Mouse (Mus musculus) liver, embryonic 13.5 days (tissue): ENCODE results near the gene Sgms1. TPM values are rescaled to one million over a fixed set of nuclear protein-coding genes. Genes with fewer than 3 reads are reported as not detected.
"Not testable (repeated sequence)": the region's sequence is repeated elsewhere in the genome, so short reads cannot be mapped to it uniquely, and the experiment has no call there.

Experiments
- ATAC-seq: fragments of 200-750 bp; cut with Nextera tagmentation; 2 replicates; pipeline ENCODE4 v1.8.0; 2017; ENCODE audit warnings: low read depth, mild to moderate bottlenecking, moderate number of reproducible peaks, moderate library complexity
- DNase-seq: peaks from one replicate; pipeline ENCODE4 v3.0.0; 2022
- H3K27ac ChIP-seq: fragments of 300-500 bp; sonication (generic); 2 replicates; pipeline ENCODE4 v1.5.1; 2015; ENCODE audit warnings: moderate library complexity, mild to moderate bottlenecking, inconsistent platforms
- H3K27me3 ChIP-seq: fragments of 300-500 bp; sonication (generic); 2 replicates; pipeline ENCODE4 v1.6.1; 2015; ENCODE audit warnings: mild to moderate bottlenecking, inconsistent platforms
- H3K36me3 ChIP-seq: fragments of 300-500 bp; sonication (generic); 2 replicates; pipeline ENCODE4 v1.6.1; 2015; ENCODE audit warnings: mild to moderate bottlenecking, inconsistent platforms
- H3K4me1 ChIP-seq: fragments of 300-500 bp; sonication (generic); replicated peaks from 2 replicates; pipeline ENCODE4 v1.6.1; 2015; ENCODE audit warnings: inconsistent platforms
- H3K4me2 ChIP-seq: fragments of 300-500 bp; sonication (generic); 2 replicates; pipeline ENCODE4 v1.6.1; 2015; ENCODE audit warnings: inconsistent platforms, mild to moderate bottlenecking, moderate library complexity
- H3K4me3 ChIP-seq: fragments of 300-500 bp; sonication (generic); replicated peaks from 2 replicates; pipeline ENCODE4 v1.5.1; 2015; ENCODE audit warnings: mild to moderate bottlenecking, inconsistent platforms
- H3K9ac ChIP-seq: fragments of 300-500 bp; sonication (generic); 2 replicates; pipeline ENCODE4 v1.6.1; 2015; ENCODE audit warnings: mild to moderate bottlenecking, inconsistent platforms
- H3K9me3 ChIP-seq: fragments of 300-500 bp; sonication (generic); replicated peaks from 2 replicates; pipeline ENCODE4 v1.6.1; 2016; ENCODE audit warnings: inconsistent platforms
- WGBS: fragments of 180-500 bp; shearing (Covaris S2); methylation state at CpG from one replicate; pipeline ENCODE4 v1.1.7; 2015; ENCODE audit not compliant: insufficient replicate concordance; 5-methylcytosine and 5-hydroxymethylcytosine counted together
- polyA plus RNA-seq: library from polyadenylated mRNA; unstranded; fragments of >200 nt; fragmentation: Nextera tagmentation; extraction: Ambion mirVana; gene quantifications from 2 replicates; pipeline ENCODE4 v1.2.1, GENCODE M21; 2015

Sgms1 gene
- polyA plus RNA-seq, 1 experiment from 2014 or later, result 23.4 TPM

DNA sequence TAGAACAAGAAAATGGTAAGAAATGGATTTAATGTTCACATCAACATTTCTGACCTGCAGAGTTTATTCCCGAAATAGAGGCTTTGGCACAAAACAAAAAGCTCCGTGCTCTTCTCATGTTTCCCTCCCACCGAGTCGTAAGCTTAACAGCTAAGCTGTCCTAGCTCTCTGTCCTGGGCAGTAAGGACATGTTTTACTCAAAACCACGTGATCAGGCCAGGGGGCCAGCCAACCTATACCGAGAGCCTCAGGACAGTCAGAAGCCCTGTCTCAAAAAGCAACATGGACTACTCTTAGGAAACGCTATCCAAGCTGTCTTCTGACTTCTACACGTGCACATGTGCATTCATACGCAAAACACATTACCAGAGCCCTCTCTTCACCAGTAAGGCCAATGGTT, 23.1 kb downstream of the Sgms1 start:
- no peak overlapping the region for H3K9ac ChIP-seq
- DNase-seq, result no peak
- H3K4me2 ChIP-seq, result no peak overlapping the region
- H3K9me3 ChIP-seq, result no peaks in the 10 kb centered on the region
- no peak overlapping the region for H3K4me3 ChIP-seq
- no peak for ATAC-seq
- no peaks in the 10 kb centered on the region for H3K27me3 ChIP-seq
- 67% methylated on average over 9 of the region's 9 CpGs for WGBS
- H3K36me3 ChIP-seq, result no peaks in the 10 kb centered on the region
- H3K27ac ChIP-seq, result no peak overlapping the region
- peaks cover 26% of the 10 kb centered on the region for H3K4me1 ChIP-seq

DNA sequence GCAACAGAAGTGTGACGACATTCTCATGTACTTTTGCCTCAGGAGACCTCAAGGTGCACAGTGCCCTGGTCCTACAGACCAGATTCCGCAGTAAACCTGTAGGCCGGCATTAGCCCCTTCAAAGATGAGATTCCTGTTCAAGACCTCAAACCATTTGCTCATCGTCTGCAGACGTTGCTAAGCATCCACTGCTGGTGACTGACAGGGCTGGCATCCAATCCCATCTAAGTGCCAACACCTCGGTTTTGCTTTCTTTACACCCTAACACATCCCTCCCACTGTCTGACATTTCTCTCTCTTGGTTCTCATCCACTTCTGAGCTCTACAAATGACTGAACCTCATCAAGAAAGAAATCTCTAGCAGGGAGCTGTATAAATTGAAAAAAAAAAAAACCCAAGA, 24.4 kb downstream of the Sgms1 start:
- H3K9me3 ChIP-seq, result no peaks in the 10 kb centered on the region
- H3K36me3 ChIP-seq, result no peaks in the 10 kb centered on the region
- ATAC-seq (no peak), DNase-seq (no peak)
- no peaks in the 10 kb centered on the region for H3K27me3 ChIP-seq
- no peak overlapping the region for H3K4me2 ChIP-seq
- H3K27ac ChIP-seq, result no peak overlapping the region
- peaks cover 38% of the 10 kb centered on the region for H3K4me1 ChIP-seq
- H3K4me3 ChIP-seq, result no peak overlapping the region
- WGBS, result 68% methylated on average over 6 of the region's 6 CpGs
- no peak overlapping the region for H3K9ac ChIP-seq

DNA sequence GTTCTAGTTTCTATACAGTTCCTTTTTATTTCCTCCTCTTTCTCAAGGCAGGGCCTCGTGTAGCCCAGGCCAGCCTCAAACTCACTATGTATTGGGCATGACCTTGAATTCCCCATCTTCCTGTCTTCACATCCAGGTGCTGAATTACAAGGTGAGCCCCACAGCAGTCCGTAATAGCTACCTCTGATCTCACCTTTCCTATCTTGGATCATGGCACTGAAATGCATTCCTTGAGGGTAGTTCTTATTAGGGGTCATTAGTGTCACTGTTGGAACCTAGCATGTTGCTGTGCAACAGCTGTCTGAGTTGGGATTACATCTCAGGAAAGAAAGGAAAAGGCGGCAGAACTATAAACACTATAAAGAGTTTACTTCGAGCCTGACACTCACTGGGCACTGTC, 25.9 kb downstream of the Sgms1 start:
- Histone ChIP-seq H3K9ac (no peak overlapping the region), H3K36me3 (no peaks in the 10 kb centered on the region), H3K4me2 (no peak overlapping the region), H3K27me3 (no peaks in the 10 kb centered on the region), H3K9me3 (no peaks in the 10 kb centered on the region), H3K4me3 (no peak overlapping the region), H3K27ac (no peak overlapping the region), H3K4me1 (peaks cover 41% of the 10 kb centered on the region)
- ATAC-seq (no peak), DNase-seq (no peak)
- 67% methylated on average over 4 of the region's 4 CpGs for WGBS

DNA sequence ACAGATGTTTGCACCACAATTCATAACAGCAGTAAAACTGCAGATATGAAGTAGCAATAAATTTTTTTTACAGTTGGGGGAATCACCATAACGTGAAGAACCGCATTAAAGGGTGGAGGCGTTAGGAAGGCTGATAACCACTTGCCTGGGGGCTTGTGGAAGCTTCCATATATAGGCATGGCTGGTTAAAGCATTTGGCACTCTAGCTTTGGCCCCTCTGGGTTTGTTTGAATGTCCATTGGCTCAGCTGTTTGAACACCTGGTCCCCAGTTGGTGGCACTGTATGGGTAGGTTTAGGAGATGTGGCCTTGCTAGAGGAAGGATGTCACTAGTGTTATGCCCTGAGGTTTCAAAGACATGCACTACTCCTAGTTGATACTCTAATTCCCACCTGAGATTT, 27.0 kb downstream of the Sgms1 start:
- ATAC-seq, result no peak

DNA sequence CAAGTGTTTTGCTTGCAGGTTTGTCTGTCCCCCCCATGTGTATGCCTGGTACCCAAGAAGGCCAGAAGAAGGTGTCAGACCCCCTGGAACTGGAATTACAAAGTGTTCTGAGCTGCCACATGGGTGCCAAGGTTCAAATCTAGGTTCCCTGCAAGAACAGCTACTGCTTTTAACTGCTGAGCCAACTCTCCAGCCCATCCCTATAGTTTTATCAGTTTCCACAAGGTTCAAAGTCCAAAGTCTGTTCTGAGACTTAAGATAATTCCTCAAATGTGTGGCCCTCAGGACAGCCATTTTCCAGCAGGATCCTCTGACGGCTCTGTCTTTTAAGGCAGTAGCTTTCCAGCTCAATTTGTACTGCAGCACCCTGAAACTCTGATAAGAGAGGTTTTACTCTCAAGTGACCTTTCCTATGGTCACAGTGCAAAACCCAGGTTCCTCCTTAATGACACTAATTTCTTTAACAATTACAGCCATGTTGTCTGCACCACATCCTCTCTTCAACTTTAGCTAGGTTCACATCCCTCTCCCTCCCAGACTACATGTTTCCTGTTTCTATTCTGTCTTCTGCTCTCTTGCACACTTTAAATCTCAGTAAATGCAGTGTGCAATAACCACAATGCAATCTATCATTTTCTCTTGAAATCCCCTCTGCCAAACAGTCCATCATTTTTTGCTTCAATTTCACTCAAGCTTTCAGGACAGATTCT, 28.4 kb downstream of the Sgms1 start:
- H3K36me3 ChIP-seq, result no peaks in the 10 kb centered on the region
- no peak overlapping the region for H3K4me2 ChIP-seq
- H3K9me3 ChIP-seq, result no peaks in the 10 kb centered on the region
- H3K27ac ChIP-seq, result no peak overlapping the region
- peaks cover 46% of the 10 kb centered on the region for H3K4me1 ChIP-seq
- ATAC-seq, result no peak
- H3K4me3 ChIP-seq, result no peak overlapping the region
- DNase-seq, result no peak
- no peak overlapping the region for H3K9ac ChIP-seq
- 48% methylated on average over 1 of the region's 1 CpGs for WGBS
- no peaks in the 10 kb centered on the region for H3K27me3 ChIP-seq

More for the DNA sequence above, 27.0 kb downstream of the Sgms1 start:
- H3K9ac ChIP-seq, result no peak overlapping the region
- H3K4me2 ChIP-seq, result no peak overlapping the region
- H3K27ac ChIP-seq, result no peak overlapping the region
- DNase-seq, result no peak
- H3K4me1 ChIP-seq, result peaks cover 41% of the 10 kb centered on the region
- WGBS, result 19% methylated on average over 3 of the region's 3 CpGs
- H3K9me3 ChIP-seq, result no peaks in the 10 kb centered on the region
- H3K4me3 ChIP-seq, result no peak overlapping the region
- H3K36me3 ChIP-seq, result no peaks in the 10 kb centered on the region
- no peaks in the 10 kb centered on the region for H3K27me3 ChIP-seq

DNA sequence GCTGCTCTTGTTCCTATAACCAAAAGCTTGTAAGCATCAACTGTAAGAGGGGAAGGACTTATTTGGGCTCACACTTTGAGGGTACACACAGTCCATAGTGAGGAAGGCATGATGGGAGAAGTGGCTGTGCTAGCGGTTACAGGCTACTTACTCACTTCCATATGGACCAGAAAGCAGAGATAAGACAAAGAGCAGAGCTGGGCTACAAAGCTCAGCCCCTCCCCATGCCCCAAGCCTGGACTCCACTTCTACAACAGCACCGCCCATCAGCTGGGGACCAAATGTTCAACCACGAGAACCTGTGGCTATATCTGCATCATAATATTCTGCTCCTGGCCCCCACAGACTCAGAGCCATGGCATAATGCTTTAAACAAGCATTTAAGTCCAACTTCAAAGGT, 29.0 kb downstream of the Sgms1 start:
- Histone ChIP-seq H3K36me3 (no peaks in the 10 kb centered on the region), H3K4me1 (peaks cover 48% of the 10 kb centered on the region), H3K9ac (no peak overlapping the region), H3K27me3 (no peaks in the 10 kb centered on the region), H3K27ac (no peak overlapping the region), H3K4me2 (no peak overlapping the region), H3K4me3 (no peak overlapping the region), H3K9me3 (no peaks in the 10 kb centered on the region)
- ATAC-seq, result no peak
- no peak for DNase-seq
- WGBS, result 27% methylated on average over 3 of the region's 3 CpGs

DNA sequence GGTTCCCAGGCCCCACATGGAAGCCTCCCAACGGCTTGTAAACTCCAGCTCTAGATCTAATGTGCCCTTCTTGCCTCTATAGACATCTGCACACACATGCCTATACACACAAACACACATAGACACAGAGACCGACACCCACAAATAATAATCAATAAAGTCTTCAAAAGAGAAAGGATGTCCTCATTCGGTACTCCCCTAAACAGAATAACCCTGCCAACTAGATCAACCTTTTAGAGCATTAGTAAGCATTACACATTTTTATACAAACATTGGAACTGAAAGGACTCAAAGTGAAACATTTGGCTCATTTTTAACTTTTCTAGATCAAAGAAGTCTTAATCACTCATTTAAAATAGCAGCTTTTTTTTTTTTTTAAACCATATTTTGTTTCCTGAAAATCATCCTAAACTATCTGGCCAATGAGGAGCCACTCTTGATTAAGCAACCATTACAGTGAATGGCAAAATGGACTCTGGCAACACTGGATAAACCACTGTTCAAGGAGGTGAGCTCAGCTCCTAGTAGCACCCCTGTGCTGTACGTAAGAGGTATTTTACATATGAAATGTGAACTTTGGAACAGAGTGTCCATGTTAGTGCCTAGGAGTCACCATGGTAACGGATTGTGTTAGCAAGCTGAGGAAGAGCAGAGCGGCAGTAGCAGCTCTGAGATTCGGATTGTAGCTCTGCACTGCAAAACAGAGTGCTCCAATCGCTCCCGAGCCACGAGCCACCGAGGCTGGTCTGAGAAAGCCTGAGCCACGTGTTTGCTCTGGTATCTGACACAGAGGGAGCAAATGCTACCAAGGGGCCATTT, 30.6 kb downstream of the Sgms1 start:
- DNase-seq (no peak), ATAC-seq (peak; percentile 73)
- H3K27me3 ChIP-seq, result no peaks in the 10 kb centered on the region
- H3K36me3 ChIP-seq, result no peaks in the 10 kb centered on the region
- no peak overlapping the region for H3K4me3 ChIP-seq
- peaks cover 42% of the 10 kb centered on the region for H3K4me1 ChIP-seq
- no peaks in the 10 kb centered on the region for H3K9me3 ChIP-seq
- 63% methylated on average over 12 of the region's 12 CpGs for WGBS
- H3K9ac ChIP-seq, result no peak overlapping the region
- H3K27ac ChIP-seq, result no peak overlapping the region
- no peak overlapping the region for H3K4me2 ChIP-seq

DNA sequence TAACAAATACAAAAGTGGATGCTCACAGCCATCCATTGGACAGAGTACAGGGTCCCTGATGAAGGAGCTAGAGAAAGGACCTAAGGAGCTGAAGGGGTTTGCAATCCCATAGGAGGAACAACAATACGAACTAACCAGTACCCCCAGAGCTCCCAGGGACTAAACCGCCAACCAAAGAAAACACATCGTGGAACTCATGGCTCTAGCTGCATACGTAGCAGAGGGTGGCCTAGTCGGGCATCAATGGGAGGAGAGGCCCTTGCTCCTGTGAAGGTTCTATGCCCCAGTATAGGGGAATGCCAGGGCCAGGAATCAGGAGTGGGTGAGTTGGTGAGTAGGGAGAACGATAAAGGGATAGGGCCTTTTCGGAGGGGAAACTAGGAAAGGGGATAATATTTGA, 31.5 kb downstream of the Sgms1 start:
- not testable (repeated sequence) for ATAC-seq, H3K36me3 ChIP-seq, H3K27ac ChIP-seq, H3K27me3 ChIP-seq, H3K4me2 ChIP-seq, H3K4me3 ChIP-seq, H3K9me3 ChIP-seq, H3K9ac ChIP-seq, DNase-seq
- H3K4me1 ChIP-seq, result peaks cover 37% of the 10 kb centered on the region
- WGBS, result 79% methylated on average over 7 of the region's 7 CpGs

DNA sequence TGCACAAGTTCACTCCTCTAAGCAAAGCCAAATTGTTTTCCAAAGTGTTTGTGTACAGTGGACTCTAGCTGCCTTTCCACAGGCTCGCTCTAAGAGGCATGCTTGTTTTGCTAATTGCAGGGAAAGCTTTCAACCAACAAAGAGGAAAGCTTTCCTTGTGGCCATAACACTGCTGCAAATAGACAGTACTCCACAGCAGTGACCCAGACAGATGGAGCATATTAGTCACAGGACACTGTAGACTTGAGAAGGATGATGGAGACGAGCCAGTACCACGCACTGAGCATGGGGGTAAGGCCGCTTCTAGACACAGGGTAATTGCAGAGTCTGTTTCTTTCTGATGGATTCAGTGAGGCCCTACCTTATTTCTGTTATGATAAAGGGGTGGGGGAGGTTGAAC, 33.3 kb downstream of the Sgms1 start:
- DNase-seq, result no peak
- H3K9ac ChIP-seq, result no peak overlapping the region

DNA sequence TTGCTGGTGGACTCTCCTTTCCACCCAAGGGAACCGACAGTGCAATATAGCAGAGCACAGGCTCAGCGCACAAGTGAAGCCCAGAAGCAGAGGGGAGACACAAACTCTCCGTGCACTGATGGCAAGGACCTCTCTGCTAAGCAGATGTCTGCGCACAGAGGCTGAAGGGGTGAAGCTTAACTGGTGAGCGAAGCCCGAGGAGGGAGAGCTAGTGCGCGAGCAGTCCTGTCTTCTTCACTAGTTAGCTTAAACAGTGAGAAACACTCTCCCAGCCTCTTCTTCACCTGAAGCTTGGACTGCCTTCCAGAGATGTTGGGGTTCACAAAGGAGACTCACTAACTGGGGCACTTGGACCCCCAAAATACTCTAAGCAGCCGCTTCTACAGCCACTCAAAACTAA, 36.1 kb downstream of the Sgms1 start:
- H3K4me2 ChIP-seq, result no peak overlapping the region
- H3K4me3 ChIP-seq, result no peak overlapping the region
- no peak overlapping the region for H3K27ac ChIP-seq
- no peak for ATAC-seq
- H3K36me3 ChIP-seq, result no peaks in the 10 kb centered on the region
- no peak overlapping the region for H3K9ac ChIP-seq
- H3K27me3 ChIP-seq, result no peaks in the 10 kb centered on the region
- WGBS, result 78% methylated on average over 9 of the region's 9 CpGs
- no peaks in the 10 kb centered on the region for H3K9me3 ChIP-seq
- no peak for DNase-seq
- peaks cover 12% of the 10 kb centered on the region for H3K4me1 ChIP-seq

More for the DNA sequence above, 33.3 kb downstream of the Sgms1 start:
- H3K27ac ChIP-seq, result no peak overlapping the region
- no peak overlapping the region for H3K4me2 ChIP-seq
- 59% methylated on average over 4 of the region's 4 CpGs for WGBS
- H3K27me3 ChIP-seq, result no peaks in the 10 kb centered on the region
- no peaks in the 10 kb centered on the region for H3K9me3 ChIP-seq
- H3K4me1 ChIP-seq, result peaks cover 20% of the 10 kb centered on the region
- H3K36me3 ChIP-seq, result no peaks in the 10 kb centered on the region
- no peak overlapping the region for H3K4me3 ChIP-seq
- no peak for ATAC-seq

DNA sequence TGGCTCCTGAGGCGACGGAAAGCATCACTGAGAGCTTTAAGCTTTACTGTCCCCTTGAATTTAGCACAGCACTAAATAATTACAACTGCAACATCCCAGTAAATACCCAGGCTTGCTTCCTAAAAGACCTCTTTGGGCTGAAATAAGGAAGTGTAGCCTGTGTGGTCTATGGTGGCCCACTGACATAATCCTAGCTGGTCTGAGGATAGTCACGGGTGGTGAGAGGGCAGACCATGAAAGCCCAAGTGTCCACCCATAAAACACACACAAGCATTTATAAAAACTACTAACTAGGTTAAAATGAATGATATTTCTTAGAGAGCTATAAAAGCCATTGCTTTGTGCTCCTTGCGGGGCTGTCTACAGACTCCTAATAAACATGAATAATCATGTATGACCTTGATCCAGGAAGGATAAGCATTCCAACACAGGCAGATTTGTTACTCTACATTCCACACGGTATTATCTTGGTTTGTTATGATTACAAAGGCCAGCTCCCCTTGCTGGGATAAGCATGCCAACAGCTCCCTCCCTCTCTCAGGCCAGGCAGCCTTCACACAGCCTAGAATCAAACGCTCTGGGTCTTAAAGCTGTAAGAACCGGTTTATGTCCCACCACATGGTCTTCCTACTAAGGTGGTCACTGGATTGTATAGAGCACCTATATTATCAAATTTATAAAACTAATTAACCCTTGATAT, 40.4 kb downstream of the Sgms1 start:
- Histone ChIP-seq H3K27ac (no peak overlapping the region), H3K9ac (no peak overlapping the region), H3K27me3 (no peaks in the 10 kb centered on the region), H3K36me3 (no peaks in the 10 kb centered on the region), H3K4me1 (peaks cover 38% of the 10 kb centered on the region), H3K4me2 (no peak overlapping the region), H3K4me3 (no peak overlapping the region), H3K9me3 (no peaks in the 10 kb centered on the region)
- DNase-seq (no peak), ATAC-seq (no peak)
- 60% methylated on average over 7 of the region's 7 CpGs for WGBS
